Mouse (Mus musculus): ENCODE results near the gene Ccnt1. TPM values are rescaled to one million over a fixed set of nuclear protein-coding genes. Genes with fewer than 3 reads are reported as not detected.

Ccnt1 gene
- 64.4 TPM for polyA plus RNA-seq (2017; shearing (Covaris generic))

GRCm38 (mm10) chr15:98570873-98571538 is at the start of gene Ccnt1, which contains the start of gene 4930415O20Rik:
TSS of gene Ccnt1 (minus strand) at chr15:98570923.
TSS of gene 4930415O20Rik (plus strand) at chr15:98571004.

GRCm38 (mm10) chr15:98609331-98610130 is 38.8 kb upstream of the Ccnt1 start, which contains the start of gene Adcy6:
TSS of gene Adcy6 (minus strand) at chr15:98610076.

GRCm38 (mm10) chr15:98533881-98534627 is 36.7 kb downstream of the Ccnt1 start, which contains the start of gene Kansl2:
TSS of gene Kansl2 (minus strand) at chr15:98534264.

GRCm38 (mm10) chr15:98492102-98492501 is 78.6 kb downstream of the Ccnt1 start, which contains the start of gene Olfr279:
TSS of gene Olfr279 (plus strand) at chr15:98492402.

Other genes starting within 250 kb of the Ccnt1 start
- gene Olfr284, start 229.9 kb downstream of the Ccnt1 start, polyA plus RNA-seq (2017; shearing (Covaris generic)) = not detected
- not detected for gene Olfr283, start 190.0 kb downstream of the Ccnt1 start, polyA plus RNA-seq (2017; shearing (Covaris generic))
- not detected for gene Olfr282, start 139.7 kb downstream of the Ccnt1 start, polyA plus RNA-seq (2017; shearing (Covaris generic))
- 0.05 TPM for gene Olfr281, start 118.3 kb downstream of the Ccnt1 start, polyA plus RNA-seq (2017; shearing (Covaris generic))
- gene OR5BS1P, start 101.0 kb downstream of the Ccnt1 start, polyA plus RNA-seq (2017; shearing (Covaris generic)) = not detected
- 0.24 TPM for gene Lalba, start 88.2 kb downstream of the Ccnt1 start, polyA plus RNA-seq (2017; shearing (Covaris generic))
- gene Olfr279, start 78.5 kb downstream of the Ccnt1 start, polyA plus RNA-seq (2017; shearing (Covaris generic)) = 0.11 TPM
- 113 TPM for gene Kansl2, start 36.7 kb downstream of the Ccnt1 start, polyA plus RNA-seq (2017; shearing (Covaris generic))
- gene 4930415O20Rik, start 81 bp upstream of the Ccnt1 start, polyA plus RNA-seq (2017; shearing (Covaris generic)) = not detected
- 5.2 TPM for gene Adcy6, start 39.2 kb upstream of the Ccnt1 start, polyA plus RNA-seq (2017; shearing (Covaris generic))
- 0.71 TPM for gene Cacnb3, start 59.9 kb upstream of the Ccnt1 start, polyA plus RNA-seq (2017; shearing (Covaris generic))
- gene Ddx23, start 92.0 kb upstream of the Ccnt1 start, polyA plus RNA-seq (2017; shearing (Covaris generic)) = 21.9 TPM
- gene Rnd1, start 106.5 kb upstream of the Ccnt1 start, polyA plus RNA-seq (2017; shearing (Covaris generic)) = 0.87 TPM
- not detected for gene Ccdc65, start 137.3 kb upstream of the Ccnt1 start, polyA plus RNA-seq (2017; shearing (Covaris generic))
- gene Fkbp11, start 157.3 kb upstream of the Ccnt1 start, polyA plus RNA-seq (2017; shearing (Covaris generic)) = 0.74 TPM
- gene Arf3, start 192.3 kb upstream of the Ccnt1 start, polyA plus RNA-seq (2017; shearing (Covaris generic)) = 148 TPM
- 0.20 TPM for gene Wnt10b, start 207.2 kb upstream of the Ccnt1 start, polyA plus RNA-seq (2017; shearing (Covaris generic))
- not detected for gene Wnt1, start 218.9 kb upstream of the Ccnt1 start, polyA plus RNA-seq (2017; shearing (Covaris generic))
- gene Ddn, start 238.6 kb upstream of the Ccnt1 start, polyA plus RNA-seq (2017; shearing (Covaris generic)) = not detected